Comparison of ENCODE assay signal across 21 mouse cellular contexts in genomic region chr9:70652221-70652620, GRCm38 (mm10). TPM values are rescaled to one million over a fixed set of nuclear protein-coding genes. Genes with fewer than 3 reads are reported as not detected.
DNase-seq lines count a peak whose midpoint lies in the region; ATAC-seq lines count a peak whose summit lies in the region.
"Had no signal": no experiment of that assay in that cellular context is flagged by ENCODE, and none has a peak within 500 bp of the region (broad histone marks: within the 10 kb centered on the region; RNA-seq: fewer than 3 reads in every experiment).

No protein-coding gene starts in this region.

- H3K27ac ChIP-seq in heart, embryonic 13.5 days (replicated peaks) = no peak overlapping the region
- no peak overlapping the region for H3K27ac ChIP-seq in heart, embryonic 12.5 days (ENCODE audit: poor library complexity, severe bottlenecking)
- 0 out of 2 replicates have a peak overlapping the region, but pooled peaks have one; percentile 11 for H3K27ac ChIP-seq in liver, embryonic 15.5 days (replicated peaks)
- no peak overlapping the region for H3K27ac ChIP-seq in heart, embryonic 11.5 days (ENCODE audit: low read depth, low read length)
- H3K27ac ChIP-seq: forebrain, embryonic 12.5 days; heart, embryonic 15.5 days; kidney, embryonic 15.5 days; limb, embryonic 13.5 days; stomach, postnatal 0 days had no signal

- DNase-seq in brain, adult 2 months (ENCODE audit: low read depth, low spot score) = peak; percentile 59
- DNase-seq in gastrocnemius, postnatal 4 days (ENCODE audit: low spot score in 2 of 2) = no peak
- DNase-seq: adrenal gland, postnatal 25 days; cerebellum, adult 9-11 months; heart, postnatal 36 days; kidney, adult 11 months; kidney, postnatal 36 days; layer of hippocampus, postnatal 36 days; lung, embryonic 14.5 days had no signal

- no peaks in the 10 kb centered on the region for H3K27me3 ChIP-seq in heart, embryonic 13.5 days (replicated peaks)
- no peaks in the 10 kb centered on the region for H3K27me3 ChIP-seq in heart, embryonic 12.5 days (replicated peaks)
- H3K27me3 ChIP-seq in megakaryocyte, embryonic 14.5 days (replicated peaks) = no peaks in the 10 kb centered on the region
- H3K27me3 ChIP-seq in liver, embryonic 15.5 days = no peaks in the 10 kb centered on the region
- H3K27me3 ChIP-seq in heart, embryonic 11.5 days (ENCODE audit: control insufficient read depth, insufficient read depth, low read length) = no peaks in the 10 kb centered on the region
- H3K27me3 ChIP-seq: forebrain, embryonic 12.5 days; heart, embryonic 15.5 days; kidney, embryonic 15.5 days; limb, embryonic 13.5 days had no signal

- 84% methylated on average over 2 of the region's 2 CpGs for WGBS in heart, embryonic 13.5 days
- 66% methylated on average over 2 of the region's 2 CpGs for WGBS in heart, embryonic 12.5 days
- 75% methylated on average over 2 of the region's 2 CpGs for WGBS in liver, embryonic 15.5 days (ENCODE audit: insufficient replicate concordance)
- WGBS in heart, embryonic 11.5 days (ENCODE audit: insufficient replicate concordance) = 72% methylated on average over 2 of the region's 2 CpGs

- ATAC-seq in heart, embryonic 13.5 days (ENCODE audit: extremely low read depth, insufficient number of reproducible peaks, low FRiP score, low TSS enrichment) = no peak
- no peak for ATAC-seq in heart, embryonic 12.5 days (ENCODE audit: insufficient number of reproducible peaks, low FRiP score)
- ATAC-seq in megakaryocyte, adult 5-6 weeks (ENCODE audit: poor library complexity, severe bottlenecking) = no peak
- ATAC-seq in liver, embryonic 15.5 days (ENCODE audit: insufficient read depth) = no peak
- ATAC-seq in heart, embryonic 11.5 days (replicated peaks; ENCODE audit: insufficient number of reproducible peaks, low FRiP score, low TSS enrichment) = no peak
- ATAC-seq: hindbrain, embryonic 16.5 days had no signal

- H3K36me3 ChIP-seq in heart, embryonic 13.5 days = peaks cover 6% of the 10 kb centered on the region
- peaks cover 3% of the 10 kb centered on the region; the same call in 1 of the 2 replicates for H3K36me3 ChIP-seq in heart, embryonic 12.5 days
- peaks cover 67% of the 10 kb centered on the region for H3K36me3 ChIP-seq in megakaryocyte, embryonic 14.5 days (replicated peaks; ENCODE audit: low read length)
- peaks cover 52% of the 10 kb centered on the region for H3K36me3 ChIP-seq in liver, embryonic 15.5 days (replicated peaks)
- H3K36me3 ChIP-seq in heart, embryonic 11.5 days (ENCODE audit: control insufficient read depth, insufficient read depth, low read length) = no peaks in the 10 kb centered on the region
- H3K36me3 ChIP-seq: forebrain, embryonic 12.5 days; heart, embryonic 15.5 days; limb, embryonic 13.5 days had no signal

- H3K9me3 ChIP-seq in heart, embryonic 13.5 days = no peaks in the 10 kb centered on the region
- H3K9me3 ChIP-seq in heart, embryonic 12.5 days (replicated peaks) = no peaks in the 10 kb centered on the region
- H3K9me3 ChIP-seq in megakaryocyte, embryonic 14.5 days = no peaks in the 10 kb centered on the region
- no peaks in the 10 kb centered on the region for H3K9me3 ChIP-seq in liver, embryonic 15.5 days (replicated peaks)
- H3K9me3 ChIP-seq in heart, embryonic 11.5 days (replicated peaks; ENCODE audit: control insufficient read depth, low read length) = no peaks in the 10 kb centered on the region
- H3K9me3 ChIP-seq: forebrain, embryonic 12.5 days; heart, embryonic 15.5 days; kidney, embryonic 15.5 days; limb, embryonic 13.5 days had no signal

- no peak overlapping the region for H3K9ac ChIP-seq in heart, embryonic 13.5 days
- H3K9ac ChIP-seq in heart, embryonic 12.5 days = no peak overlapping the region
- H3K9ac ChIP-seq in liver, embryonic 15.5 days = no peak overlapping the region
- no peak overlapping the region for H3K9ac ChIP-seq in heart, embryonic 11.5 days (ENCODE audit: low read depth, low read length)
- H3K9ac ChIP-seq: forebrain, embryonic 12.5 days; heart, embryonic 15.5 days; kidney, embryonic 15.5 days; limb, embryonic 13.5 days; lung, embryonic 14.5 days had no signal

- H3K4me3 ChIP-seq in heart, embryonic 13.5 days = no peak overlapping the region
- H3K4me3 ChIP-seq in heart, embryonic 12.5 days = no peak overlapping the region
- H3K4me3 ChIP-seq in megakaryocyte, embryonic 14.5 days (replicated peaks) = peak overlapping the region; percentile 44
- no peak overlapping the region for H3K4me3 ChIP-seq in liver, embryonic 15.5 days (replicated peaks)
- no peak overlapping the region for H3K4me3 ChIP-seq in heart, embryonic 11.5 days (ENCODE audit: low read depth, low read length)
- H3K4me3 ChIP-seq: forebrain, embryonic 12.5 days; heart, embryonic 15.5 days; kidney, embryonic 15.5 days; limb, embryonic 13.5 days had no signal

- H3K4me1 ChIP-seq in heart, embryonic 13.5 days = peaks cover 32% of the 10 kb centered on the region
- peaks cover 12% of the 10 kb centered on the region for H3K4me1 ChIP-seq in heart, embryonic 12.5 days (replicated peaks)
- H3K4me1 ChIP-seq in megakaryocyte, embryonic 14.5 days = peaks cover 56% of the 10 kb centered on the region
- H3K4me1 ChIP-seq in liver, embryonic 15.5 days (replicated peaks) = peaks cover 45% of the 10 kb centered on the region
- no peaks in the 10 kb centered on the region for H3K4me1 ChIP-seq in heart, embryonic 11.5 days (ENCODE audit: control insufficient read depth, insufficient read depth, low read length)

- peak overlapping the region; percentile 16; the same call in 1 of the 2 replicates for H3K4me2 ChIP-seq in heart, embryonic 13.5 days
- no peak overlapping the region for H3K4me2 ChIP-seq in heart, embryonic 12.5 days
- peak overlapping the region; percentile 76 for H3K4me2 ChIP-seq in liver, embryonic 15.5 days
- H3K4me2 ChIP-seq in heart, embryonic 11.5 days = no peak overlapping the region
- H3K4me2 ChIP-seq: forebrain, embryonic 12.5 days; heart, embryonic 15.5 days; kidney, embryonic 15.5 days; limb, embryonic 13.5 days; lung, embryonic 14.5 days had no signal

RNA-seq across cellular contexts. Expression of gene Gm10642, which starts 3.8 kb away (rescaled TPM):
- polyA plus RNA-seq in heart, embryonic 13.5 days (2015; fragmentation: Nextera tagmentation; extraction: Ambion mirVana) = 0.15 and 0.31 TPM in 2 replicates
- polyA plus RNA-seq in heart, embryonic 12.5 days (2016; fragmentation: Nextera tagmentation; extraction: Ambion mirVana) = 0.36 and 0.54 TPM in 2 replicates
- polyA plus RNA-seq in megakaryocyte, embryonic 14.5 days (2012; ENCODE audit: insufficient read depth, low replicate concordance) = 29.1 and 84.4 TPM in 2 replicates
- total RNA-seq in megakaryocyte, adult 5-6 weeks (2015) = 0.18 and 1.0 TPM in 2 replicates
- total RNA-seq in megakaryocyte, adult 5-6 weeks (2017) = 0.85 and 0.99 TPM in 2 replicates
- 1.4 TPM in 2 replicates for polyA plus RNA-seq in liver, embryonic 15.5 days (2015; fragmentation: Nextera tagmentation; extraction: Ambion mirVana)
- under 1 TPM; 0.21 to 0.56 TPM for total RNA-seq in gastrocnemius, postnatal 4 days (2021)
- not detected in 2 replicates for polyA plus RNA-seq in heart, embryonic 11.5 days (2014; fragmentation: Nextera tagmentation; extraction: Ambion mirVana)

RNA-seq across cellular contexts. Expression of gene Mindy2, which starts 4.8 kb away (rescaled TPM):
- polyA plus RNA-seq in heart, embryonic 13.5 days (2015; fragmentation: Nextera tagmentation; extraction: Ambion mirVana) = 9.7 and 9.9 TPM in 2 replicates
- polyA plus RNA-seq in heart, embryonic 12.5 days (2016; fragmentation: Nextera tagmentation; extraction: Ambion mirVana) = 14.7 and 16.1 TPM in 2 replicates
- polyA plus RNA-seq in megakaryocyte, embryonic 14.5 days (2012; ENCODE audit: insufficient read depth, low replicate concordance) = 7.9 and 16.7 TPM in 2 replicates
- 29.4 and 33.7 TPM in 2 replicates for total RNA-seq in megakaryocyte, adult 5-6 weeks (2015)
- total RNA-seq in megakaryocyte, adult 5-6 weeks (2017) = 28.0 and 38.9 TPM in 2 replicates
- 18.5 and 20.1 TPM in 2 replicates for polyA plus RNA-seq in liver, embryonic 15.5 days (2015; fragmentation: Nextera tagmentation; extraction: Ambion mirVana)
- 10 to 100 TPM; 13.0 to 13.3 TPM for total RNA-seq in gastrocnemius, postnatal 4 days (2021)
- polyA plus RNA-seq in heart, embryonic 11.5 days (2014; fragmentation: Nextera tagmentation; extraction: Ambion mirVana) = 9.0 and 9.7 TPM in 2 replicates

RNA-seq across cellular contexts. Expression of gene Adam10, which starts 26.6 kb away (rescaled TPM):
- 64.0 and 70.4 TPM in 2 replicates for polyA plus RNA-seq in heart, embryonic 13.5 days (2015; fragmentation: Nextera tagmentation; extraction: Ambion mirVana)
- polyA plus RNA-seq in heart, embryonic 12.5 days (2016; fragmentation: Nextera tagmentation; extraction: Ambion mirVana) = 106 and 107 TPM in 2 replicates
- polyA plus RNA-seq in megakaryocyte, embryonic 14.5 days (2012; ENCODE audit: insufficient read depth, low replicate concordance) = 25.9 and 40.9 TPM in 2 replicates
- 113 TPM in 2 replicates for total RNA-seq in megakaryocyte, adult 5-6 weeks (2015)
- 51.2 and 59.8 TPM in 2 replicates for total RNA-seq in megakaryocyte, adult 5-6 weeks (2017)
- 71.4 and 71.9 TPM in 2 replicates for polyA plus RNA-seq in liver, embryonic 15.5 days (2015; fragmentation: Nextera tagmentation; extraction: Ambion mirVana)
- 10 to 100 TPM; 60.4 to 62.7 TPM for total RNA-seq in gastrocnemius, postnatal 4 days (2021)
- polyA plus RNA-seq in heart, embryonic 11.5 days (2014; fragmentation: Nextera tagmentation; extraction: Ambion mirVana) = 70.2 and 80.2 TPM in 2 replicates

Comparison
In these comparisons a context has a peak if more than half of its experiments do, and no peak if none do; other contexts are left out.
1. H3K4me2 ChIP-seq: peak in heart, embryonic 13.5 days (single experiment) and liver, embryonic 15.5 days (single experiment); none in heart, embryonic 12.5 days (single experiment) and heart, embryonic 11.5 days (single experiment).
2. RNA of gene Gm10642, which starts 3.8 kb away (polyA plus RNA-seq): 29.1 to 84.4 TPM in megakaryocyte, embryonic 14.5 days; 1.4 TPM in liver, embryonic 15.5 days, 0.36 to 0.54 TPM in heart, embryonic 12.5 days, 0.15 to 0.31 TPM in heart, embryonic 13.5 days and not detected in heart, embryonic 11.5 days; every median in the first group is over 10 times any median in the second.